Mouse (Mus musculus) MN1 (cell line): ENCODE measurements around the gene Mmd2.
A peak's percentile ranks its signal among the peaks of the same experiment; 100 is the strongest.

Source experiments
- DNase-seq: peaks from one replicate; pipeline ENCODE4 v3.0.0-alpha.2; 2016; ENCODE audit warnings: low spot score

The Mmd2 gene

DNA sequence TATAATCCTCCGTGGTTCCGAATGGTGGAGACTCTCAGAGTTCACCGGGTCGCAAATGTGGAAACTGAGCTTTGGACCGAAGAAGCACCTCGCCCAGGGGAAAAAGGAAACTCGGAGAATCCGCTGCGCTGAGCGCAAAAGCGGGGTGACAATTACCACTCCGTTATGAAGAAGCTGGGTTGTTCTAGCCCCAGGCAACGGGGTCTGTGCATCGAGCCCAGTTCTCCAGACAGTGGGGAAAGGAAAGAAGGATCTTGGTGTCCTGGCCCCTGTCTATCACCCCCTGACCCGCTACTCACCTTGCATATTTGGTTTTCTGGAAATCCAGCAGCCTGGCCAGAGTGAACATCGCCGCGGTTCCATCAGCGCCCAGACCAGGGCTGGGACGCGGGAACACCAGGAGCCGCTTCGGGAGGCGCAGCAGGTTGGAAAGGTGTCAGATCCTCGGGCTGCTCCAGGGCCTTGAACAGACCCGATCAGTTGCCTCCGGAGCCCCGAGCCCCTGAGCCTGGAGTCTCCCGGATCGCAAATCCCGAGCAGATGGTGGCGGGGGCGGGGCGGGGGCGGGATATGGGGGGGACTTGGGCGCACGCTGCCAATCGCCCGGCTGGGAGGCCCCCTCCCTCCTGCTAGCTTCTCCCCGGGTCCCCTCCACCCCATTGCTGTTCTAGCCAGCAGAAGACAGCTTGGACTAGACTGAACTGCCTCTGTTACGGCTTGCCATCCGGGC lies at the start of gene Mmd2:
TSS of gene Mmd2 (minus strand) at position 542 of the 730 bp plus-strand sequence.
- DNase-seq = no peak

DNA sequence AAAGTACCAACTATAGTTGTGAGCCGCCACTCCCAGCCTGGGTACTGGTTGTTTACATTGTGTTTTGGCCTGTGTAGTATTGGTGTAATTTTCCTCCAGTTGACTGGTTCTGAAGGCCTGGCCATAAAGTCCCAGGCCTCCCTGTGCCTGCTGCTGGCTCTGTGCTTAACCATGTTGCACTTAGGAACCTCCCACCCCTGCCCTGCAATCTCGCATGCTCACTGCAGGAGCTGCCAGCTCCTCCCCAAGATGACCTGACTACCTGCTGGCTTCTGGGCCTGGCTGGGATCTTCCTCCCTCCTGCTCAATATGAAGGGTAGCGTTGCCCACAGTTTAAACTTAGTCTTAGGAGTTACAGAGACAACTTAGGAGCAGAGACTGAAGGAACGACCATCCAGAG lies 43.7 kb upstream of the Mmd2 start:
- no peak for DNase-seq

DNA sequence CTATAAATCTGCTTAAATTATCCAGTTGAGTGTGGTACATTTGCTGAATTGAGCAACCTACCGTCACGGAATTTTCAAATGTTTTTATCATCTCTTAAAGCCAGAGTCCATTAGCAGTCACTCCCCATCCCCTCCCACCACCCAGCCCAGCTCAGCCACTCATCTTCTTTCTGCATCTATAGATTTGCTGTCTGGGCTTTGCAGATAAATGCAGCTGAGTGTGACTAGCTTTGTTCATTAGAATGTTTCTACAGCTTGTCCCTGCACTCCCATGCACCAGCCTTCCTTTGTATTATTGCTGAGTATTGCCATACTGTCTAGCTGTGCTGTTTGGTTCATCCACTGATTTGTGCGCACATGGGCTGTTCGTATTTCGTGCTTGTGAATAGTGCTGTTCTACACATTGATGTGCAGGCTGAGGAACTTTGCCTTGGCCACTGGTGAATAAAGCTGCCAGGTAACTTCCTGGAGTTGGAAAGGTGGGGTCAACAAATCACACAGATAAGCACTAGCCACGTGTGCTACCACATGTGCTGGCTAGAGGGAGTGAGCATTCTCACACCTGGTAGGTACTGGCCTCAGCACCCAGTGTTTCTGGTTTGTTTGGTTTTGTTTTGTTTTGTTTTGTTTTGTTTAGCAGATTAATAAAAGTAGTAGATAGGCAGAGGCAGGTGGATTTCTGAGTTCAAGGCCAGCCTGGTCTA lies 42.3 kb upstream of the Mmd2 start:
- no peak for DNase-seq

DNA sequence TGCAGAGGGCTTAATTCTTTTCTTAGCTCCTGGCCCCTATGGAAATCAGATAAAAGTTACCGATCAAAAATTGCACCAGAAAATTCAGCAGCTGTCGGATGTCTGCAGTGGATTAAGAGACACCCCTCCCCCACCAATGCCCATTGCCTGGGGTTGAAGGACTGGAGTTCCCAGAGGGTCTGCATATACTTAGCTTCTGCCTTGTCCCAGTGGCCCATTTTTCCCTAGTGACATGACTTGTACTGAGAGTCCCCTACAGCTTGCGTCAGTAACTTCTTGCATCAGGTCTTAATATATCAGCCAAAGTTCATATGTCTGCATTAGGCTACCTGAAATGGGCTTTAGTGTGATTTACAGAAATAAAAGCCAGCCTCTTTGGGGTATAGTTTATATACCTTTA lies 41.8 kb upstream of the Mmd2 start:
- DNase-seq = no peak

DNA sequence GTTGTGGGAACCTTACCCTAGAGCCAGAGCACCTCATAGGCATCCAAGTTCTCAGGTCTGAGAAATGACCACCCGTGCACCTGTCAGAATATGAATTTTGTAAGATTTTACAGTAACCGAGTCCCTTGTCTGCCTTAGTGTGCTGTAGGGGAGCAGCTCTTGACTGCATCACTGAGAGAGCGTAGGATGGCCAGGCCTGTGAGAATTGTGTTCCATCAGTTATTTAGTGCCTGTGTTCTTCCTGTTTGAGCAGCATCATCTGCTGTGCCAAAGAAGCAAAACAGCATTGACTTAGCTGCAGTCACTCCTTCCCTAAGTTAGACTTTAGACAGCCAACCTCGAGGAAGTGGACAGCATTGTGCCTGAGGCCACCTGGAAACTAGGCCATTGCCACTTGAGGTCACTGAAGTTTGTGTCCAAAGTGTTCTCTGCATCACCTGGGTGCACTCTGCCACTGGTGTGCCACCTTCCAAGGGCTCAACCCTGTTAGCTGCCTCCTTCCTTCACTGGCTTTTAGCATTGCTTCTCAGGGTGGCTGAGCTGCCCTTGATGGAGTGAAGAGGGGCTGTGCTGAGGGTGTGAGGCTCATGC lies 41.0 kb upstream of the Mmd2 start:
- no peak for DNase-seq

DNA sequence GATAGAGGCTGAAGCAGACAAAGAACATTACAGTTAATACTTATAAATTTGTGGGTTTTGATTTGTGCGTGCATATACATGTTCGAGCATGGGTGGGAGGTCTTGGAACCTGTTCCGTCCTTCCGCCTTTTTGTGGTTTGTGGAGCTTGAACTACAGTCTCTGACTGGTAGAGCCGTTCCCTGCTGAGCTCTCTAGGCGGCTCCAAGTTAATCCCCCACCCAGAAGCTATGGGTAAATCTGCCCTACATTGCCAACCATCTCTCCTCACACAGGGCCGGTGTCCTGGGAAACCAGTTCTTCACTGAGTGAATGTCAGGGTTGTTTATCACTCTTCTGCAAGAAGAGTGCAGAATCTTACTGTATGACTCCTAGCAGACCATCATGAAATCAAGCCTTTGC lies 39.6 kb upstream of the Mmd2 start:
- DNase-seq = no peak

DNA sequence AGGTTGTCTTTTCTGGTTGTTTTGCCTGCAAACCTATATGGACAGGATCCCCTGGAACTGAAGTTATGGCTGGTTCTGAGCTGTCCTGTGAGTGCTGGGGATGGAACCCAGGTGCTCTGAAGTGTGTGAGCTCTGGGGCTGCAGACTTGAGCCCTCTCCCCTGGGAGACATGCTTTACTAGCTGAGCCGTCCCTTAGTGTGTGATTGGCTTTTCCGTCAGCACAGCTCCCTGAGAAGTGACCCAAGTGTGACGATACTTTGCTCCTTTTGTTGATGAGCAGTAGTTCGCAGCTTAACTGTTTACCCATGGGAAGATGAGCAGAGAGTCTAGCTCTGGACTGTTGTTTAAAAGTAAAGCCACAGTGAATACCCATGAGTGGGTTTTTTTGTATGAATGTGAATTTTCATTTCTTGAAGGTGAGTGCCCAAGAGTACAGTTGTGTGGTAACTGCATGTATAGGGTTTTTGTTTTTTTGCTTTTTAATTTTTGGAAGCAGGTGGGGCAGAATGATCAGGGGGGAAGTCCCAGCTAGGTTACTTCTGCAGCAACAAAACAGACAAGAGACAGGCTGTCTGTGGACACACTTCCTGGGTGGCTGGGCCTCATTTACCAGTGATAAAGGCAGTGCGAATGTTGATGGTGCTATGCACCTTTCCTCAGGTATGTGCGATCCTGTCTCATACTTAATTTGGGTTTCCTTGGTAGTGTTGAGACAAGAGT lies 32.9 kb upstream of the Mmd2 start:
- DNase-seq = no peak

DNA sequence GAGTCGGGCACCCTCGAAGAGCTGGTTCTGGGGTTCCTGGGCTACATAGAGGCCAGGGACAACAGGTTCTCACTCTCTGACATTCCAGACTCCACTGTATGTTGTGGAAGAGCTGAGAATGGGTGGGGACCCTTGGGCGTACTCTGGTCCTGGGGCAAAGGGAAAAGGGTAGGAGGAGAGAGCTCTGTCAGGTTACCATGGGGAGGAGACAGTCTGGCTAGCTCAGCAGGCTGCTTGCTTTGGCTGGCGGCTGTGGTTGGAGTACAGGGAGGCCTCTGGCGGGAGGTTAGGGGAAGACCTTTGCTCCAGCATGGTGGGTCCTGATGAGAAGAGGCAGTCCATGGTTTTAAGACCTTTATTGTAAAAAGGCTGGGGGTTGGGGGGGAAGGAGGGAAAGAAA lies 31.5 kb upstream of the Mmd2 start:
- no peak for DNase-seq

DNA sequence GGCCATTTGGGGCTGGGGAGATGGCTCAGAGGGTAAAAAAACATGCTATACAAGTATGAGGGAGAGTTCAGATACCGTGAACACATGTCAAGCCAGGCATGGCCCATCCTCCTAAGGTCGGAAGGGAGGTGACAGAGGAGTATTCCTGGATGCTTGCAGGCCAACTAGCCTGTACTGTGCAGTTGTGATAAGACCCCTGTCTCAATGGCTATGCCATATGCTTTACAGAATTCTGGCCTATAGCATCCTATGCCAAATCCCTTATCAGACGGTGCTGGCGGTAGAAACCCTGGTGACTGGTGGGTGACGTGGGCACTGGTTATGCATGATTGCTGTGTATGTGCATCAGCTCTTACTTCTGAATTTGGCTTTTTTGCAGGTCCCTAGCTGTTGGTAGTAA lies 29.2 kb upstream of the Mmd2 start:
- DNase-seq = no peak

DNA sequence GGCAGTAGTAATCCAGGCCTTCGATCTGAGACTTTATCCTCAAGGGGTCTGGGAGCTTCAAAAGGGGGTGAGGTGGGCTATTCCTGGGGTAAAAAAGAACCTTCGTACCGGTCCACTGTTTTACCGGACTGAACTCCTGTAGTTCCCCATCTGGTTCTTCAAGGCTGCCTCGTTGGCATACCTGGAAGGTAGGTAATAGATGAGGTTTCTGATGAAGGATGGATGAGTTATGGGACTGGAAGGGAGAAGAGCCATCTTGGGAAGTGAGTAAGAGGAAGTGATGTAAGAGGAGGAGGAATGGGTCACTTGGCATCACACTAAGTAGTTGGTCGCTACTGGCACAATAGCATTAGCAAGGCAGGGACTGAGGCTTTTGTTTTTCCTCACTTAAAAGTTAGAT lies 21.6 kb upstream of the Mmd2 start:
- peak; percentile 62 for DNase-seq

DNA sequence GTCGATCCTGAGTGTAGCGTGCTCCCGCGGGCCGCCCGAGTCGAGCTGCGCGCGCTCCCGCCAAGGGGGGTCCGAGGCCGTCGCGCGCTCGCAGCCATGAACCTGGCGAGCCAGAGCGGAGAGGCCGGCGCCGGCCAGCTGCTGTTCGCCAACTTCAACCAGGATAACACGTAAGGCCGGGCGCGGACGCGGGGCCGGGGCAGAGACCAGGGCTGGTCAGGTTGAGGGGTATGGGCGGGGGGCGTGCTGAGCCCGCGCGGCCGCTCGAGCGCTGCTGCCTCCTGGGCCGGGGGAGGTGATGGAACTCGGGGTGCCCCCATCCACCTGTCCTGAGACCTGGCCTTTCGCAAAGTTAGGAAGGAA lies 21.0 kb upstream of the Mmd2 start:
- DNase-seq = no peak

DNA sequence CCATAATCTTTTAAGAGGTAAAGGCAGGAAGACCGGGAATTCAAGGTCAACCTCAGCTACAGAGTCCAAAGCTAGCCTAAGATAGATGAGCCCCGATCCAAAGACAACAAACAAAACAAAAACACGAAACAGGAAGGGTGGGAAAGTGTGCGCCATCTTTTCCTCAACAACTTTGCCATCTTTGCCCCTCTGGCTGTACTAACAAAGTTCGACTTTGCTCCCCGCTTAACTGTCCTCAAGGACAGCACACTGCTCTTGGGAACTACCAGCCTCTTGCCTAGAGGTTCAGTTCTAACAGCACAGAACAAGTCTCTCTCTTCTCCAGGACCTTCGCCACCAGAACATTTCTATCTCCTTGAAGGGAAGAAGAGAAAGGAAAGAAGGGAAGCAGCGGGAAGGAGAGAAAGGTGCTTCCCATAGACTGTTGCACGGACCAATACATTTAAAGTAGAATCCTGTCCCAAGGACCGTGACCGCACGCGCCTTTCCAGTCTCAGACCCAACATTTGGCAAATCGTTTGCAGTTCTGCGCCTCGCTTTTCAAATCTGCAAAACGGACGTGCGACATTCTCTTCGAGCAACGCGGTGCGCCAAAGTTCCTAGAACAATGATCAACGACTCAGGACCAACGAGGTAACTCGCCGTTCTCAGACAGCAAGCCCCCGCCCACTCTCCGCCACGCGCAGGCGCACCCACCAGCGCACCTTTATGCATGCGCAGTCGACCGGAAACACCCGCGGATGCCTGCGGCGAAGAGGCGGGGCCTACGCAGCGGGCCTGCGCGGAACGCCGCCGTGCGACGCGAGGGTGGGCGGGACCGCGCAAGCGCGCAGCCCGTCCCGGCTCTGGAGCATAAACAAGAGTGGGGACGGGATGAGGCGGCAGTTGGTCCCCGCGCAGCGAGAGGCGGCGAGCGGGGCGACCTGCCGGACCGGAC lies 20.4 kb upstream of the Mmd2 start:
- DNase-seq = peak; percentile 99

DNA sequence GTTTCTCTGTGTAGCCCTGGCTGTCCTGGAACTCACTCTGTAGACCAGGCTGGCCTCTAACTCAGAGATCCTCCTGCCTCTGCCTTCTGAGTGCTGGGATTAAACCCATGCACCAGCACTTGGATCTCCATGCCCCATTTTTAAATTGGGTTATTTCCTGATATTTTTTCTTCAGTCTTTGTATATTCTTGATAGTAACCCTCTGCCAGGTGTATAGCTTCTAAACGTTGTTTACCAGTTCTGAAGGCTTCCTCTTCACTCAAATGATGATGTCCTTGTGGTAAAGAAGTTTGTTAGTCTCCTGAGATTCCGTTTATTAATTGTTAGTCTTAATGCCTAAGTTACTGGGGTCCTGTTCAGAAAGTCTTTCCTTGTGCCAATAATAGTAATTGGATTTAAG lies 18.8 kb upstream of the Mmd2 start, which contains the start of gene Wipi2:
TSS of gene Wipi2 (plus strand) at position 301 of the 400 bp plus-strand sequence.
- DNase-seq = no peak

DNA sequence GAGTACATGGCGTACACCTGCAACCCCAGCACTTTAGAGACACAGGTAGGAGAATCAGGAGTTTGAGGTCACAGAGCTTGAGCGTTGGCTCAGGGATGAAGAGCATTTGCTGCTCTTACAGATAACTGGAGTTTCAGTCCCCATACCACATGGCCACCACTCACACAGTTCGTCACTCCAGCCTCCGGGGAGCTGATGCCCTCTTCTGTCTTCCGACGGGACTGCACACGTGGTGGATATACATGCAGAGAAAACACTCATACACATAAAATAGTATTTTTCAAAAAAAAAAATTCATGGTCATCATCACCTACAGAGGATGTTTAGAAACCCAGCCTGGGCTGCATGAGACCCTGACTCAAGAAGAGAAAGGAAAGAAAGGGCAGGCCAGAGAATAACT lies 14.5 kb upstream of the Mmd2 start:
- no peak for DNase-seq

DNA sequence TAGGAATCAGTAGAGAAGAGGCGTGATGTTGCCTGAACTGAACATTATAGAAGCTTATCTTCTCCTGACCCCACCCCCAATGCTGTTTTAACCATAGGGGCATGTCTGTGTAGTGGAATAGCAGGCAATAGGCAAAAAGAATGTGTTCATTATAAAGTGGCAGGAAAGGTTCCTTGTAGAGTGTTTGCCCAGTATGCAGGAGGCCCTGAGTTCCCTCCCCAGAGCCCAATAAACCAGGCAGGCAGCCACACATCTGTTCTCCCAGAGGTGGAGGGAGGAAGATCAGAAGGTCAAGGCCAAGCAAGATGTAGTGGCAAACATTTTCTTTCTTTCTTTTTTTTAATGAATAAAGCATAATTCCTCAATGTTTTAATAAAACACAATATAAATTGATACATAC lies 13.5 kb upstream of the Mmd2 start:
- DNase-seq = no peak

DNA sequence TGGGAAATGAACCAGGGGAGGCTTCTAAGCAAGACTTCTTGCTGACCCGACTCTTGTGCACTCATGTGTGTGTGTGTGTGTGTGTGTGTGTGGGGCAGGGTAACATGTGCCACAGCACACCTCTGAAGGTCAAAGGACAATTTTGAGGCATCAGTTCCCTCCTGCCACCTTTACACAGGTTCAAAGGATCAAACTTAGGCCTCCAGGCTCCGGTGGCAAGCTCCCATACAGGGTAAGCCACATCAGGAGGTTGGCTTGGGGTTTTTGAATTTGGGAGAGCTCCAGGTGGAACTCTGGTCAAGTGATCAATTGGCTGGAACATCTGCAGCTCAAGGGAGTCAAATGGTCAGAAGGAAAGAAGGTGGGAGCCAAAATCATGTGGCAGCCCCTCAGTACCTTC lies 12.8 kb upstream of the Mmd2 start:
- no peak for DNase-seq

DNA sequence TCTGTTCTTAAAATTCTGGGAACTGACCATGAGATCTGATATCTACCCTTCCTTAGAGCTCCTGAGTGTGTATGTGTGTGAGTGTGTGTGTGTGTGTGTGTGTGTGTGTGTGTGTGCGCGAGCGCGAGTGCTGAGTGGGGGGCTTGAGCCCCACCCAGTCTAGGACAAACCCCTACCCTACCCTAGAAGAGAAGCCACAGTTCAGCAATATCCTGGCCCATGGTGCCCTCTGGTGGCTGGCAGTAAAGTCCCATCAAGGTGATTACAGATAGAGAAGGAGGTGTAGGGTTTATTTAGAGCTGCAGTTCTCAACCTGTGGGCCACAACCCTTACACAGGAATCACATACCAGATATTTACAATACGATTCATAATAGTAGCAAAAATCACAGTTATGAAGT lies 11.3 kb upstream of the Mmd2 start:
- DNase-seq = peak; percentile 48

DNA sequence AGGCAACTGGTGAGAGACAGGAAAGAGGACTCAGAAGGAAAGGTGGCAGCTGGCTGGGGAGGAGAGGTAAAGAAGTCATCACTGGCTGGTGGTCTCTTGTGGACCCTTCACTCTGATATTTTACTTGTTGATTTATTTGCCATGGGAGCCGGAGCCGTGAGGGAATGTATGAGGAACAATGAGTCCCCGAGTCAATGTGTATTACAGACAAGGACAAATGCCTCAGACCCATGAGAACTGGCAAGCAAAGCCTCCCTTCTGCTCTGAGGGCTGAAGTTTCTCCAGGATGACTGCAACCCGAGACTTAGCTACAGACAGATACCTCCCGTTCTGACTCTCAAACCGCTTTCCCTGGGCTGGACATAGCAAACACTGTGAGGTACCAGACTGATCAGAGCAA lies 7.7 kb upstream of the Mmd2 start:
- DNase-seq = no peak

DNA sequence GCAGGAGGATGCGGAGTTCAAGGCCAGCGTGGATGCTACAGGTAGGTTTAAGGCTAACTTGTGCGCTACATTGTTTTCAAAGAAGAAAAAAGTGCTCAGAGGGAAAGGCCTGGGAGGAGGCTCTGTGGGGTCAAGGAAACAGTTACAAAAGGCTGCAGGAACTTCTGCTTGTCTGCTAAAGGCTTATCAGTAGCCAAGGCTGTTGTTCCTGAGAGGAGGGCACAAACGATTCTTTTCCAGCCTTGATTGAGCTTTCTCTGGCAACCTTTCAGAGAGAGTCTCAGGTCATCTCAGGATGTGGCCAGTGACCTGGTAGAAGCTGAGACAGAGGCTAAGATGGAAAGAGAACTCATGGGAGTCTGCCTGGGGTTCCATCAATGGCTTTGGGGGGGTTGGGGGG lies 7.0 kb upstream of the Mmd2 start:
- DNase-seq = no peak

DNA sequence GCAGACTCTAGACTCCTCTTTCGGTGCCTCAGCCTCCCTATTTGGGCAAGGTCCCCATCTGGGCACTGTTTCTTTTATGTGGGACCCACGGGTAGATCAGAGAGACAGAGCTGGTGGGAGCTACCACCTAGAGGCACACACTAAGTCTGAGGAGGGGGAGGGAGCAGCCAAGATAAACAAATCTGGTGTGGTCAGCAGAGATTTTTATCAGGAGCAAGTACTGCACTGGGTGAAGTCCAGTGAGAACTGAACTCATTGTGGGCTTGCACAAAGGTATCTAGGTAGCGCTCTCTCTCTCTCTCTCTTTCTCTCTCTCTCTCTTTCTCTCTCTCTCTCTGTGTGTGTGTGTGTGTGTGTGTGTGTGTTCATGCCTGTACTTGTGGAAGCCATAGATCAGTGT lies 5.9 kb upstream of the Mmd2 start:
- DNase-seq = no peak

DNA sequence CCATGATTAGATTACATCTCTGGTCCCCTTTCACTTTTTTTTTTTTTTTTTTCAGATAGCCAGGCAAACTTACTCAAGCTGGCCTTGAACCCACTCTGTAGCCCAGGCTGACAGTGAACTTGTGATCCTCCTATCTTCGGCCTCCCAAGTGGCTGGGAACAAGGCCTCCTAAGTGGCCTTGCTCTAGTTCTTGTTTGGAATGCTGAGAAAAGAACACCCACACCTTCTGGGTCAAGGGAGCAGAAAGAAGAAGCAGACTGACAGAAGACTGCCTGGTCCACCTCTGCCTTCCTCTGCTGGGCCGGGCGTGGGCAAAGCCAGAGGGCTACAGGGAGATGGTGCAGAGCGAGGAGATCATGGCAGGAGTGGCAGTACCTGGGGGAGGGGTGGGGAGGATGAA lies 1.8 kb upstream of the Mmd2 start:
- DNase-seq = no peak

DNA sequence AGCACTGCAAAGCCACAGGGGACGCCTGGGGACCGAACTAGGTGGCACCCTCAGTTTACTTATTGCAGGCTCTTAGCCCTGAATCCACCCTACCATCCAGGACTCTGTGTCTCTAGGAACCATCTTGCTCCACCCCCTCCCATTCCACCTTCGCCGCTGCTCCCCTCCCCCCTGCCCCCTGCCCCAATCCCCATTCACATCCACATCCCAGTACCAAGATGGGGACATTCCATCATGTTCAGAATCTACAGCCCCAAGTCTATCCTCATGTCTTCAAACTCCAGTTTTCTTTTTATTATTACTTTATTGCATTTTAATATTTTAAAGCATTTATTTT lies 357 bp upstream of the Mmd2 start:
- no peak for DNase-seq
